Mouse (Mus musculus): ENCODE measurements around the gene Ide.

DNA sequence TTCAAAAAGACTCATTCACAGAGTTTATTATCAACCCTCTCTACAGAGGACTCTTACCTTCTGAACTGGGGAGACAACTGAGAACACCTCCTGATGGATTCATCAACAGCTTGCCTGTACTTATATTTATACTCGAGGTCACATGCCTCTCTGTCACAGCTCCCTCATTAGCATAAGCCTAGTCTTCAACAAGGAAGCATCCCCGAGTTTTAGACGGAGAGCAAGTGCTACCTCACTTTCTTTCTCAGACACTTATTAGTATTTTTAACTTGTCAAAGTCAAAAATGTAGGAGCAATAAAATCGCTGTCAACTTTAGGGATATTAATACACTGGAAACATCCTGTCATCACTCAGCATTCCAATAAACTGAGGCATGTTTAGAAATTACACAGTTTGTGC, at the start of gene Ide:
- TF ChIP-seq CTCF (conservative IDR thresholded peaks at IDR 0.05 in 1 of 2, IDR thresholded peaks at IDR 0.05 in 1 of 2; ENCODE audit: low read depth in 2 of 2, low read length in 2 of 2) = no peak
- no peak for TF ChIP-seq EP300 (IDR thresholded peaks at IDR 0.05; ENCODE audit: low read length)
- TF ChIP-seq HCFC1 (IDR thresholded peaks at IDR 0.05; ENCODE audit: low read depth, low read length) = no peak
- TF ChIP-seq GABPA (IDR thresholded peaks at IDR 0.05; ENCODE audit: insufficient replicate concordance, low read depth, low read length) = no peak
- no peak for TF ChIP-seq MAZ (IDR thresholded peaks at IDR 0.05; ENCODE audit: low read depth, low read length)
- no peak for TF ChIP-seq USF2 (conservative IDR thresholded peaks at IDR 0.05; ENCODE audit: low read depth, low read length)
- TF ChIP-seq MAX (IDR thresholded peaks at IDR 0.05; ENCODE audit: low read length) = no peak
- no peak for TF ChIP-seq MXI1 (IDR thresholded peaks at IDR 0.05; ENCODE audit: low read depth, low read length)
- TF ChIP-seq POLR2A (IDR thresholded peaks at IDR 0.05; ENCODE audit: low read depth, low read length) = no peak
- TF ChIP-seq MEF2A (IDR thresholded peaks at IDR 0.05; ENCODE audit: borderline replicate concordance, low read depth, low read length) = no peak
- TF ChIP-seq TCF12 (IDR thresholded peaks at IDR 0.05; ENCODE audit: low read depth, low read length) = no peak
- no peak for TF ChIP-seq POLR2AphosphoS2 (IDR thresholded peaks at IDR 0.05; ENCODE audit: low read depth, low read length)
- no peak for TF ChIP-seq KAT2A (IDR thresholded peaks at IDR 0.05; ENCODE audit: insufficient replicate concordance, low read length)
- no peak for TF ChIP-seq MAFK (IDR thresholded peaks at IDR 0.05; ENCODE audit: insufficient replicate concordance, low read length)

Measured in CH12.LX (cell line).